In genomic region chr3:88232301-88232702, GRCm38 (mm10) we compare ENCODE assay signal across 11 mouse cellular contexts. TPM values are rescaled to one million over a fixed set of nuclear protein-coding genes. Genes with fewer than 3 reads are reported as not detected.
A peak's percentile ranks its signal among the peaks of the same experiment; 100 is the strongest.
DNase-seq lines count a peak whose midpoint lies in the region; ATAC-seq and TF ChIP-seq lines count a peak whose summit lies in the region.
"Had no signal": no experiment of that assay in that cellular context is flagged by ENCODE, and none has a peak within 500 bp of the region (broad histone marks: within the 10 kb centered on the region; RNA-seq: fewer than 3 reads in every experiment).

No protein-coding gene starts in this region.

- 0 out of 2 replicates have a peak overlapping the region, but pooled peaks have one; percentile 21 for H3K9ac ChIP-seq in forebrain, embryonic 12.5 days
- H3K9ac ChIP-seq in midbrain, embryonic 16.5 days (ENCODE audit: low read depth, low read length): no peak overlapping the region
- H3K9ac ChIP-seq: liver, postnatal 0 days had no signal

- TF ChIP-seq CTCF in layer of hippocampus, adult 2 months (conservative IDR thresholded peaks at IDR 0.05): no peak

- H3K27ac ChIP-seq in forebrain, embryonic 12.5 days: peak overlapping the region; percentile 99
- H3K27ac ChIP-seq in layer of hippocampus, adult 2 months: peak overlapping the region; percentile 86
- H3K27ac ChIP-seq in midbrain, embryonic 16.5 days (ENCODE audit: low read length): peak overlapping the region; percentile 63

- H3K27me3 ChIP-seq in forebrain, embryonic 12.5 days: peaks cover 47% of the 10 kb centered on the region
- H3K27me3 ChIP-seq in midbrain, embryonic 16.5 days (ENCODE audit: control insufficient read depth, insufficient read depth, low read depth, low read length): peaks cover 7% of the 10 kb centered on the region

- WGBS in forebrain, embryonic 12.5 days: 26% methylated on average over 7 of the region's 7 CpGs
- WGBS in midbrain, embryonic 16.5 days: 32% methylated on average over 7 of the region's 7 CpGs

- H3K4me1 ChIP-seq in forebrain, embryonic 12.5 days: peaks cover 97% of the 10 kb centered on the region
- H3K4me1 ChIP-seq in midbrain, embryonic 16.5 days (ENCODE audit: control insufficient read depth, insufficient read depth, low read length): peaks cover 30% of the 10 kb centered on the region

- no peak overlapping the region for H3K4me3 ChIP-seq in forebrain, embryonic 12.5 days (replicated peaks)
- no peak overlapping the region for H3K4me3 ChIP-seq in layer of hippocampus, adult 2 months
- no peak overlapping the region for H3K4me3 ChIP-seq in midbrain, embryonic 16.5 days (ENCODE audit: low read depth, low read length)

- H3K4me2 ChIP-seq in forebrain, embryonic 12.5 days: 0 out of 2 replicates have a peak overlapping the region, but pooled peaks have one; percentile 22
- no peak overlapping the region for H3K4me2 ChIP-seq in midbrain, embryonic 16.5 days (ENCODE audit: low read length)

- no peaks in the 10 kb centered on the region for H3K9me3 ChIP-seq in forebrain, embryonic 12.5 days
- no peaks in the 10 kb centered on the region for H3K9me3 ChIP-seq in midbrain, embryonic 16.5 days (replicated peaks; ENCODE audit: control insufficient read depth, low read length, poor library complexity, severe bottlenecking)
- H3K9me3 ChIP-seq: G1E had no signal

- peaks cover 30% of the 10 kb centered on the region for H3K36me3 ChIP-seq in forebrain, embryonic 12.5 days (replicated peaks)
- H3K36me3 ChIP-seq in midbrain, embryonic 16.5 days (ENCODE audit: control insufficient read depth, insufficient read depth, low read length): no peaks in the 10 kb centered on the region; the same call in 1 of the 2 replicates
- H3K36me3 ChIP-seq: G1E had no signal

- peak; percentile 49; the same call in 1 of the 2 replicates for ATAC-seq in forebrain, embryonic 12.5 days (ENCODE audit: low FRiP score)
- ATAC-seq in midbrain, embryonic 16.5 days: peak; percentile 75
- ATAC-seq: liver, postnatal 0 days had no signal

- peak; percentile 77 for DNase-seq in cerebellum, adult 11-12 months
- DNase-seq in layer of hippocampus, adult 2 months (ENCODE audit: low spot score in 2 of 2): peak; percentile 56 to 85
- DNase-seq in gastrocnemius, adult 8-10 months (ENCODE audit: low spot score in 2 of 2): no peak
- no peak for DNase-seq in lung, adult 18-20 months
- DNase-seq in adrenal gland, postnatal 25 days: no peak
- DNase-seq in lung, postnatal 25 days (ENCODE audit: low spot score): no peak
- DNase-seq: liver, postnatal 0 days; thymus, postnatal 14 days had no signal

RNA-seq across cellular contexts. Expression of gene Rhbg, which starts 22.2 kb away (rescaled TPM):
- polyA plus RNA-seq in forebrain, embryonic 12.5 days (2016; fragmentation: Nextera tagmentation; extraction: Ambion mirVana): 0.28 TPM in 1 of 2 replicates, not detected in the other
- not detected for total RNA-seq in layer of hippocampus, adult 2 months (2021)
- 0.18 and 0.21 TPM in 2 replicates for polyA plus RNA-seq in midbrain, embryonic 16.5 days (2015; fragmentation: Nextera tagmentation; extraction: Ambion mirVana)
- total RNA-seq in gastrocnemius, adult 8-10 months (2022): not detected
- 4.0 and 4.4 TPM in 2 replicates for total RNA-seq in adrenal gland, postnatal 25 days (2021)
- total RNA-seq: G1E had no signal
- polyA plus RNA-seq: G1E had no signal

RNA-seq across cellular contexts. Expression of gene Gm38392, which starts 54.7 kb away (rescaled TPM):
- 0.31 TPM in 1 of 2 replicates, not detected in the other for polyA plus RNA-seq in forebrain, embryonic 12.5 days (2016; fragmentation: Nextera tagmentation; extraction: Ambion mirVana)
- under 1 TPM in 1 of 2 experiments, not detected in 1; 0.59 TPM for total RNA-seq in layer of hippocampus, adult 2 months (2021)
- polyA plus RNA-seq in midbrain, embryonic 16.5 days (2015; fragmentation: Nextera tagmentation; extraction: Ambion mirVana): 0.16 TPM in 1 of 2 replicates, not detected in the other
- 1 to 10 TPM in 1 of 4 experiments, under 1 TPM in 3; 0.72 to 2.2 (median 0.81) TPM for total RNA-seq in gastrocnemius, adult 8-10 months (2022)
- total RNA-seq in adrenal gland, postnatal 25 days (2021): 1.6 and 2.5 TPM in 2 replicates
- total RNA-seq: G1E had no signal
- polyA plus RNA-seq: G1E had no signal

Comparison
In these comparisons a context has a peak if more than half of its experiments do, and no peak if none do; other contexts are left out.
1. DNase-seq: peak in cerebellum, adult 11-12 months (single experiment) and layer of hippocampus, adult 2 months (2 of 2); none in gastrocnemius, adult 8-10 months (0 of 2), lung, adult 18-20 months (0 of 2), adrenal gland, postnatal 25 days (single experiment) and lung, postnatal 25 days (single experiment).
2. Peak in every context shown above with its lines, with median percentiles within 50 percentile points of each other: H3K27ac ChIP-seq.